Mouse (Mus musculus) lung, postnatal 0 days (tissue): ENCODE data around the gene Gm48551. TPM values are rescaled to one million over a fixed set of nuclear protein-coding genes. Genes with fewer than 3 reads are reported as not detected.

Source experiments
- ATAC-seq: fragments of 200-750 bp; cut with Nextera tagmentation; 2 replicates; pipeline ENCODE4 v1.8.0; 2017; ENCODE audit warnings: moderate library complexity
- DNase-seq: peaks from one replicate; pipeline ENCODE4 v3.0.0-alpha.2; 2016; ENCODE audit warnings: low spot score
- H3K27ac ChIP-seq: fragments of 300-500 bp; sonication (generic); 2 replicates; pipeline ENCODE4 v1.5.1; 2014; ENCODE audit warnings: antibody characterized with exemption, mild to moderate bottlenecking, low read length, mixed read lengths
- H3K27me3 ChIP-seq: fragments of 300-500 bp; sonication (generic); replicated peaks from 2 replicates; pipeline ENCODE4 v1.6.1; 2014; ENCODE audit warnings: low read length, mixed read lengths; ENCODE audit not compliant: insufficient read depth
- H3K36me3 ChIP-seq: fragments of 300-500 bp; sonication (generic); 2 replicates; pipeline ENCODE4 v1.6.1; 2014; ENCODE audit warnings: low read length, mixed read lengths; ENCODE audit not compliant: insufficient read depth
- H3K4me1 ChIP-seq: fragments of 300-500 bp; sonication (generic); 2 replicates; pipeline ENCODE4 v1.6.1; 2014; ENCODE audit warnings: antibody characterized with exemption, low read depth, low read length, mixed read lengths; ENCODE audit not compliant: insufficient read depth
- H3K4me2 ChIP-seq: fragments of 300-500 bp; sonication (generic); replicated peaks from 2 replicates; pipeline ENCODE4 v1.6.1; 2014; ENCODE audit warnings: low read depth, mild to moderate bottlenecking, low read length, moderate library complexity, mixed read lengths
- H3K4me3 ChIP-seq: fragments of 300-500 bp; sonication (generic); 2 replicates; pipeline ENCODE4 v1.5.1; 2014; ENCODE audit warnings: low read depth, low read length
- H3K9ac ChIP-seq: fragments of 300-500 bp; sonication (generic); replicated peaks from 2 replicates; pipeline ENCODE4 v1.6.1; 2014; ENCODE audit warnings: low read depth, mild to moderate bottlenecking
- H3K9me3 ChIP-seq: fragments of 300-500 bp; sonication (generic); 2 replicates; pipeline ENCODE4 v1.6.1; 2016; ENCODE audit warnings: low read length, mixed read lengths
- CTCF ChIP-seq: IDR thresholded peaks from 2 replicates; pipeline ENCODE4 v1.5.1; 2016; ENCODE audit warnings: antibody characterized with exemption, mild to moderate bottlenecking
- EP300 ChIP-seq: IDR thresholded peaks from 2 replicates; pipeline ENCODE4 v1.6.1; 2016; ENCODE audit warnings: antibody characterized with exemption, mild to moderate bottlenecking, control low read depth
- WGBS: fragments of 180-500 bp; shearing (Covaris S2); extraction: QIAGEN DNeasy Blood & Tissue Kit; methylation state at CpG from one replicate; pipeline ENCODE4 v1.1.7; 2014; 5-methylcytosine and 5-hydroxymethylcytosine counted together
- microRNA-seq: library from miRNA; unstranded; fragments of <30 nt; microRNA quantifications from one replicate; pipeline ENCODE4, GENCODE M21; 2016
- polyA plus RNA-seq: library from polyadenylated mRNA; unstranded; fragments of >200 nt; fragmentation: Nextera tagmentation; extraction: Ambion mirVana; gene quantifications from 2 replicates; pipeline ENCODE4 v1.2.1, GENCODE M21; 2015

The Gm48551 gene
- polyA plus RNA-seq, 1 experiment from 2014 or later, result 2.4 TPM

- WGBS, result 3% methylated on average over 17 of the region's 17 CpGs
- 0 out of 2 replicates have a peak overlapping the region, but pooled peaks have one; percentile 48 for H3K27ac ChIP-seq
- H3K4me3 ChIP-seq, result no peak overlapping the region
- peak; percentile 99 for DNase-seq
- peak overlapping the region; percentile 52 for H3K4me2 ChIP-seq
- H3K27me3 ChIP-seq, result no peaks in the 10 kb centered on the region
- H3K36me3 ChIP-seq, result no peaks in the 10 kb centered on the region
- H3K4me1 ChIP-seq, result peaks cover 16% of the 10 kb centered on the region
- H3K9me3 ChIP-seq, result no peaks in the 10 kb centered on the region
- TF ChIP-seq CTCF (no peak), EP300 (peak; percentile 89)
- no peak overlapping the region for H3K9ac ChIP-seq
- ATAC-seq, result peak; percentile 85
These were observed 48.6 kb downstream of the Gm48551 start for GRCm38 (mm10) chr10:81432868-81433262.

GRCm38 (mm10) chr10:81433541-81434289 lies 49.4 kb downstream of the Gm48551 start:
- DNase-seq, result peak; percentile 53
- no peaks in the 10 kb centered on the region for H3K9me3 ChIP-seq
- no peaks in the 10 kb centered on the region for H3K36me3 ChIP-seq
- H3K27me3 ChIP-seq, result no peaks in the 10 kb centered on the region
- 68% methylated on average over 24 of the region's 26 CpGs for WGBS
- no peak for ATAC-seq
- TF ChIP-seq CTCF (peak; percentile 40), EP300 (no peak)
- H3K9ac ChIP-seq, result no peak overlapping the region
- H3K4me1 ChIP-seq, result peaks cover 16% of the 10 kb centered on the region
- H3K27ac ChIP-seq, result peak overlapping the region; percentile 34; the same call in 1 of the 2 replicates
- H3K4me2 ChIP-seq, result no peak overlapping the region
- H3K4me3 ChIP-seq, result no peak overlapping the region

GRCm38 (mm10) chr10:81434361-81435263 lies 50.3 kb downstream of the Gm48551 start:
- Histone ChIP-seq H3K27ac (peak overlapping the region; percentile 34; the same call in 1 of the 2 replicates), H3K27me3 (no peaks in the 10 kb centered on the region), H3K36me3 (no peaks in the 10 kb centered on the region), H3K4me3 (no peak overlapping the region), H3K9me3 (no peaks in the 10 kb centered on the region), H3K4me1 (peaks cover 16% of the 10 kb centered on the region), H3K9ac (no peak overlapping the region), H3K4me2 (no peak overlapping the region)
- 47% methylated on average over 15 of the region's 15 CpGs for WGBS
- no peak for ATAC-seq
- no peak for DNase-seq
- TF ChIP-seq EP300, result no peak
- no peak for TF ChIP-seq CTCF

- ATAC-seq, result no peak
- no peaks in the 10 kb centered on the region for H3K36me3 ChIP-seq
- no peak overlapping the region for H3K9ac ChIP-seq
- peak; percentile 56 for DNase-seq
- no peak overlapping the region for H3K4me2 ChIP-seq
- TF ChIP-seq CTCF, result no peak
- no peak for TF ChIP-seq EP300
- no peak overlapping the region for H3K4me3 ChIP-seq
- 46% methylated on average over 3 of the region's 3 CpGs for WGBS
- no peak overlapping the region for H3K27ac ChIP-seq
- H3K27me3 ChIP-seq, result no peaks in the 10 kb centered on the region
- H3K9me3 ChIP-seq, result no peaks in the 10 kb centered on the region
- peaks cover 16% of the 10 kb centered on the region for H3K4me1 ChIP-seq
These were observed 51.2 kb downstream of the Gm48551 start for GRCm38 (mm10) chr10:81435436-81435835.

- ATAC-seq (peak; percentile 33; the same call in 1 of the 2 replicates), DNase-seq (no peak)
- no peaks in the 10 kb centered on the region for H3K9me3 ChIP-seq
- H3K9ac ChIP-seq, result no peak overlapping the region
- no peak overlapping the region for H3K27ac ChIP-seq
- H3K4me3 ChIP-seq, result no peak overlapping the region
- H3K4me1 ChIP-seq, result no peaks in the 10 kb centered on the region
- TF ChIP-seq EP300 (no peak), CTCF (peak; percentile 67)
- H3K36me3 ChIP-seq, result no peaks in the 10 kb centered on the region
- H3K27me3 ChIP-seq, result no peaks in the 10 kb centered on the region
- no peak overlapping the region for H3K4me2 ChIP-seq
These were observed 56.8 kb downstream of the Gm48551 start for GRCm38 (mm10) chr10:81441019-81441418.

Small RNA genes lying within 50 kb of the gene (microRNA-seq; reads per million reads assigned to microRNA genes)
- gene Mir1191b (0.73 reads per million), gene Mir6913 (not detected)

Other genes with a start within 250 kb of the Gm48551 start
- gene Zbtb7a, start 249.2 kb upstream of the Gm48551 start, polyA plus RNA-seq, result 58.2 and 62.0 TPM in 2 replicates
- gene Pias4, start 216.5 kb upstream of the Gm48551 start, polyA plus RNA-seq, result 27.9 TPM in 2 replicates
- 509 and 537 TPM in 2 replicates for gene Eef2, start 207.8 kb upstream of the Gm48551 start, polyA plus RNA-seq
- 48.9 and 50.2 TPM in 2 replicates for gene Dapk3, start 201.5 kb upstream of the Gm48551 start, polyA plus RNA-seq
- gene 4930442H23Rik, start 200.6 kb upstream of the Gm48551 start, polyA plus RNA-seq, result 0.16 and 0.25 TPM in 2 replicates
- gene Nmrk2, start 182.4 kb upstream of the Gm48551 start, polyA plus RNA-seq, result 0.80 and 0.92 TPM in 2 replicates
- not detected in 2 replicates for gene Atcay, start 153.6 kb upstream of the Gm48551 start, polyA plus RNA-seq
- 2.3 and 2.4 TPM in 2 replicates for gene Zfr2, start 151.3 kb upstream of the Gm48551 start, polyA plus RNA-seq
- 1.5 and 1.6 TPM in 2 replicates for gene Matk, start 131.5 kb upstream of the Gm48551 start, polyA plus RNA-seq
- gene Mrpl54, start 117.5 kb upstream of the Gm48551 start, polyA plus RNA-seq, result 132 and 162 TPM in 2 replicates
- gene Apba3, start 117.5 kb upstream of the Gm48551 start, polyA plus RNA-seq, result 47.9 and 49.4 TPM in 2 replicates
- 24.1 and 30.8 TPM in 2 replicates for gene Tjp3, start 92.9 kb upstream of the Gm48551 start, polyA plus RNA-seq
- gene Pip5k1c, start 91.5 kb upstream of the Gm48551 start, polyA plus RNA-seq, result 31.2 and 32.4 TPM in 2 replicates
- gene Cactin, start 63.4 kb upstream of the Gm48551 start, polyA plus RNA-seq, result 20.3 and 23.0 TPM in 2 replicates
- gene Tbxa2r, start 55.7 kb upstream of the Gm48551 start, polyA plus RNA-seq, result 19.6 and 28.4 TPM in 2 replicates
- 0.33 and 0.55 TPM in 2 replicates for gene Gipc3, start 41.2 kb upstream of the Gm48551 start, polyA plus RNA-seq
- gene Hmg20b, start 34.0 kb upstream of the Gm48551 start, polyA plus RNA-seq, result 94.3 and 101 TPM in 2 replicates
- 14.0 and 16.9 TPM in 2 replicates for gene Mfsd12, start 27.0 kb upstream of the Gm48551 start, polyA plus RNA-seq
- 5.4 and 6.6 TPM in 2 replicates for gene 4930404N11Rik, start 18.6 kb upstream of the Gm48551 start, polyA plus RNA-seq
- gene Fzr1, start 6.0 kb upstream of the Gm48551 start, polyA plus RNA-seq, result 39.5 and 39.7 TPM in 2 replicates
- 49.4 and 55.2 TPM in 2 replicates for gene Dohh, start within 50 bp of the Gm48551 start, polyA plus RNA-seq
- 0.20 and 0.63 TPM in 2 replicates for gene Gm48552, start 4.5 kb downstream of the Gm48551 start, polyA plus RNA-seq
- gene Smim24, start 8.6 kb downstream of the Gm48551 start, polyA plus RNA-seq, result 3.1 and 3.6 TPM in 2 replicates
- gene Nfic, start 71.2 kb downstream of the Gm48551 start, polyA plus RNA-seq, result 73.6 and 83.9 TPM in 2 replicates
- 0.08 and 0.11 TPM in 2 replicates for gene Celf5, start 98.2 kb downstream of the Gm48551 start, polyA plus RNA-seq
- 40.7 and 46.7 TPM in 2 replicates for gene Ncln, start 111.9 kb downstream of the Gm48551 start, polyA plus RNA-seq
- 19.0 and 19.3 TPM in 2 replicates for gene S1pr4, start 115.7 kb downstream of the Gm48551 start, polyA plus RNA-seq
- gene Gna15, start 139.8 kb downstream of the Gm48551 start, polyA plus RNA-seq, result 4.2 and 4.6 TPM in 2 replicates
- 62.5 and 63.2 TPM in 2 replicates for gene Gna11, start 160.7 kb downstream of the Gm48551 start, polyA plus RNA-seq
- gene Aes, start 175.0 kb downstream of the Gm48551 start, polyA plus RNA-seq, result 467 and 473 TPM in 2 replicates
- gene Tle2, start 190.1 kb downstream of the Gm48551 start, polyA plus RNA-seq, result 29.9 and 37.0 TPM in 2 replicates
- gene Tle6, start 216.6 kb downstream of the Gm48551 start, polyA plus RNA-seq, result 12.8 and 18.5 TPM in 2 replicates
- gene BC025920, start 221.8 kb downstream of the Gm48551 start, polyA plus RNA-seq, result 0.07 and 0.29 TPM in 2 replicates
- gene Sirt6, start 243.3 kb downstream of the Gm48551 start, polyA plus RNA-seq, result 24.1 and 24.2 TPM in 2 replicates
- gene Ankrd24, start 244.1 kb downstream of the Gm48551 start, polyA plus RNA-seq, result 4.4 and 5.3 TPM in 2 replicates